ENCODE assay signal across 8 mouse cellular contexts in the genomic region with DNA sequence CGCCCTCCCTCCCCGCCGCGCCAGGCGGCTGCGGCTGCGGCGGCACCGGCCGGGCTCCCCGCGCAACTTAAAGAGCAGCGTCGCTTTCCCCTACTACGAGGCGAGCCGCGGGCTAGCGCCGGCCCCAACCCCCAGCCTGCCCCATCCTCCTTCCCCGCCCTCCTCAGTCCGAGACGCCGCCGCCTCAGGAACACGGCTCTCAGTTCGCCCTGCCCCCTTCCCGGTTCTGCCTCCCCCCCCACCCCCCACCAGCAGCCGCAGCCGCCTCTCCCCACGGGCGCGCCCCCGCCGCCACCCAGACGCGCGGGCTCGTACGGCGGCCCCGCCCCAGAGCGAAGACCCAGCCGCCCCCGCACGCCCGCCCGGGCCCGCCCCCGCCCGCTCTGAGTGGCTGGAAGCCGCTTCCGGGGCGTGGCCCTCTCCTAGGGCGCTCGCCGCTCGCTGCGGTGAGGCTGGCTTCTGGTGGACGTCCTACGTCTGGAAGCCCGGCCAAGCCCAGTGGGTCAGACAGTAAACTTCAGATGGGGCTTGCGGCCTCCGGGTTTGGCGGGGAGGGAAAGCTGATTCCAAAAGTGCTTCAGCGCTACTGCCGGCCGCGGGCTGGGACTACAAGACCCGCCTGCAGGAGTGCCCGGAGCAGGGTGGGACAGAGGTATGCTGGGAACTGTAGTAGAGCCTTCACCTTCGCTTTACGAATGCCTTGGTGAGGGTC. TPM values are rescaled to one million over a fixed set of nuclear protein-coding genes. Genes with fewer than 3 reads are reported as not detected.
A peak's percentile ranks its signal among the peaks of the same experiment; 100 is the strongest.
DNase-seq lines count a peak whose midpoint lies in the region; ATAC-seq lines count a peak whose summit lies in the region.

Ptpn12 (minus strand) TSS at position 92 of the 712 bp plus-strand sequence.

- peak; percentile 92 for DNase-seq in T-cell, adult 2 months (ENCODE audit: low spot score)
- peak; percentile 91 to 96 for DNase-seq in cerebellum, postnatal 36 days
- peak; percentile 95 for DNase-seq in gastrocnemius, adult 18-20 months (ENCODE audit: low spot score)
- DNase-seq in left cerebral cortex, adult 18-20 months (ENCODE audit: low spot score in 2 of 2): peak; percentile 91 to 95
- DNase-seq in right cerebral cortex, adult 18-20 months: peak; percentile 96
- DNase-seq in urinary bladder, postnatal 10 days (ENCODE audit: low spot score): peak; percentile 80

- peak; percentile 97 for ATAC-seq in hindbrain, embryonic 16.5 days

- H3K79me2 ChIP-seq in macrophage (ENCODE audit: inconsistent target): peaks cover 41% of the 10 kb centered on the region

- no peaks in the 10 kb centered on the region for H3K36me3 ChIP-seq in hindbrain, embryonic 16.5 days (ENCODE audit: control insufficient read depth, insufficient read depth, low read length)
- H3K36me3 ChIP-seq in macrophage (ENCODE audit: inconsistent target): no peaks in the 10 kb centered on the region

- H3K27ac ChIP-seq in hindbrain, embryonic 16.5 days (ENCODE audit: low read depth, low read length): peak within 1 kb of the TSS; percentile 99
- peak within 1 kb of the TSS; percentile 88 for H3K27ac ChIP-seq in macrophage

- H3K4me1 ChIP-seq in hindbrain, embryonic 16.5 days (ENCODE audit: control insufficient read depth, insufficient read depth, low read depth, low read length): peaks cover 10% of the 10 kb centered on the region

- peak within 1 kb of the TSS; percentile 95 for H3K9ac ChIP-seq in hindbrain, embryonic 16.5 days (ENCODE audit: low read depth, low read length)

- WGBS in hindbrain, embryonic 16.5 days: under 1% methylated on average over 47 of the region's 73 CpGs
- 3% methylated on average over 23 of the region's 73 CpGs for WGBS in macrophage (ENCODE audit: missing documents)

- H3K9me3 ChIP-seq in hindbrain, embryonic 16.5 days (ENCODE audit: control insufficient read depth, low read length): no peaks in the 10 kb centered on the region

- H3K4me2 ChIP-seq in hindbrain, embryonic 16.5 days (ENCODE audit: low read length): peak within 1 kb of the TSS; percentile 83

- no peaks in the 10 kb centered on the region for H3K27me3 ChIP-seq in hindbrain, embryonic 16.5 days (replicated peaks; ENCODE audit: control insufficient read depth, insufficient read depth, low read length)

- H3K4me3 ChIP-seq in hindbrain, embryonic 16.5 days (ENCODE audit: low read length): peak within 1 kb of the TSS; percentile 74
- H3K4me3 ChIP-seq in macrophage (ENCODE audit: inconsistent target): peak within 1 kb of the TSS; percentile 89

RNA-seq across cellular contexts. Expression of gene Ptpn12, which starts in this region (rescaled TPM):
- total RNA-seq in gastrocnemius, adult 18-20 months (2021): 10 to 100 TPM; 13.1 to 19.5 TPM
- polyA plus RNA-seq in hindbrain, embryonic 16.5 days (2015; fragmentation: Nextera tagmentation; extraction: Ambion mirVana): 18.6 and 24.9 TPM in 2 replicates
- total RNA-seq in left cerebral cortex, adult 18-20 months (2021): 10 to 100 TPM; 37.8 to 41.5 TPM
- total RNA-seq in macrophage (2018; cell fraction: chromatin; rRNA removed): 100 to 1,000 TPM in 13 of 26 experiments, 10 to 100 TPM in 13; 41.7 to 403 (median 99.6) TPM
- 100 to 1,000 TPM in 2 of 26 experiments, 10 to 100 TPM in 24; 28.4 to 126 (median 45.4) TPM for total RNA-seq in macrophage (2018; cell fraction: cytosol; rRNA removed)
- 100 to 1,000 TPM in 9 of 26 experiments, 10 to 100 TPM in 17; 36.4 to 196 (median 70.5) TPM for total RNA-seq in macrophage (2018; cell fraction: nucleus; rRNA removed)
- 43.2 to 77.5 TPM (median 55.5 TPM) in 3 replicates for polyA plus RNA-seq in macrophage (2018)

Comparison
In these comparisons a context has a peak if more than half of its experiments do, and no peak if none do; other contexts are left out.
1. Peak in every context shown above with its lines: DNase-seq, ATAC-seq, H3K4me3 ChIP-seq and H3K27ac ChIP-seq.